Mouse (Mus musculus): Measurements from ENCODE around the gene Rab11fip4.

DNA sequence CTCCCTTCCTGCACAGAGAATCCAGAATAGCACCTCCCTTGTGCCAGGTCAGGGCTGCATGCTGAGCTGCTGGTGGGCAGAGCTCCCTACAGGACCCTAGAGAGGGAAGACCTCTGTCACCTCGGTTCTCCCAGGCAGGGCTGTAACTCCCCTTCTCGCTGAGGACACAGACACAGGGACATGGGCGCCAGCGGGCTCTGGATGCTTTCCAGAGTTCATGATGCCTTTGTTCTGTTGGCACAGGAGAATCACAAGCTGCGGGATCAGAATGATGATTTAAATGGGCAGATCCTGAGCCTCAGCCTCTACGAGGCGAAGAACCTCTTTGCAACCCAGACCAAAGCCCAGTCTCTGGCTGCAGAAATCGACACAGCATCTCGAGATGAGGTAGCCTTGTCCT lies 100.5 kb downstream of the Rab11fip4 start:
- no peak for TF ChIP-seq CTCF (IDR thresholded peaks at IDR 0.05; ENCODE audit: borderline replicate concordance, insufficient read depth, low read depth, low read length)
- no peak for TF ChIP-seq POLR2A (IDR thresholded peaks at IDR 0.05; ENCODE audit: borderline replicate concordance, insufficient read depth, low read length)
